Mouse (Mus musculus) spleen, adult 2 months (tissue): ENCODE results near the gene Rarres1. TPM values are rescaled to one million over a fixed set of nuclear protein-coding genes. Genes with fewer than 3 reads are reported as not detected.
A peak's percentile ranks its signal among the peaks of the same experiment; 100 is the strongest.

ENCODE experiments used
- DNase-seq, 2 experiments: peaks; one replicate each; pipeline versions ENCODE4 v3.0.0 to v3.0.0-alpha.2; 2012 to 2021; ENCODE audit warnings: low spot score in 2 of 2, low read depth in 1 of 2
- H3K27ac ChIP-seq: fragments of 200-500 bp; 2 replicates; pipeline ENCODE4 v1.5.1; 2012; ENCODE audit warnings: low read length, inconsistent platforms; ENCODE audit not compliant: insufficient read depth
- H3K27me3 ChIP-seq: fragments of 200-500 bp; 2 replicates; pipeline ENCODE4 v1.6.1; 2012; ENCODE audit warnings: mild to moderate bottlenecking, moderate library complexity, low read length, inconsistent platforms; ENCODE audit not compliant: control insufficient read depth, insufficient read depth
- H3K36me3 ChIP-seq: fragments of 200-500 bp; 2 replicates; pipeline ENCODE4 v1.6.1; 2012; ENCODE audit warnings: mild to moderate bottlenecking, low read length, inconsistent platforms; ENCODE audit not compliant: control insufficient read depth, insufficient read depth
- H3K4me1 ChIP-seq: fragments of 200-500 bp; 2 replicates; pipeline ENCODE4 v1.6.1; 2011; ENCODE audit warnings: inconsistent platforms; ENCODE audit not compliant: control insufficient read depth, insufficient read depth, insufficient read length
- H3K4me3 ChIP-seq: fragments of 200-500 bp; 2 replicates; pipeline ENCODE4 v1.5.1; 2011; ENCODE audit warnings: mild to moderate bottlenecking, inconsistent platforms; ENCODE audit not compliant: insufficient read depth, insufficient read length; ENCODE audit errors: extremely low read depth
- CTCF ChIP-seq: fragments of 200-500 bp; IDR thresholded peaks from 2 replicates; pipeline ENCODE4 v1.5.1; 2011; ENCODE audit warnings: mild to moderate bottlenecking, inconsistent platforms; ENCODE audit not compliant: insufficient read depth, insufficient read length, insufficient replicate concordance; ENCODE audit errors: extremely low read depth
- POLR2A ChIP-seq: fragments of 200-500 bp; IDR thresholded peaks from 2 replicates; pipeline ENCODE4 v1.6.1; 2011; ENCODE audit warnings: low read depth, low read length, inconsistent platforms
- WGBS: fragments of 180-500 bp; shearing (Covaris S2); methylation state at CpG from one replicate; pipeline ENCODE4 v1.1.7; 2018; 5-methylcytosine and 5-hydroxymethylcytosine counted together
- polyA plus RNA-seq: library from polyadenylated mRNA; depleted of rRNA; stranded (reverse); fragments of >200 nt; gene quantifications from 2 replicates; pipeline ENCODE4 v1.2.3, GENCODE M21; 2012

Rarres1 gene
- polyA plus RNA-seq, 1 experiment = 0.68 TPM

DNA sequence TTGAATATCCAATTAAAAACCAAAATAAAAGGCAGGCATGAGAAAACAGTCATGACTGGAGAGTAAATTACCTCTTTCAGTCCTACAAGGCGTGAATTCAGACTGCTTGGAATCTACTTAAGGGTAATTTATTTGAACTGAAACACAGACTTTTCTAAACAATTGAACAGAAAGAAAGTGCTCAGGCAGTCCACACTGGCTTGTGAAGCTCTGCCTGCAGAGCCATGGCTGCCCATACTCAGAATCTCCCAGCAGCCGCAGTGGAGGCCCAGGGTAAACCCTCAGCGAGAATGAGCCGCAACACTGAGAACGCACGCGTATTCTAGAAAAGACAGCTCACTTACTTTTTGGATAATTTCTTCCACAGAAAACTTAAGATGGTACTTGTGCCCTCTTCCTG is 53.3 kb downstream of the Rarres1 start:
- peaks cover 27% of the 10 kb centered on the region for H3K36me3 ChIP-seq
- WGBS = 95% methylated on average over 7 of the region's 7 CpGs

DNA sequence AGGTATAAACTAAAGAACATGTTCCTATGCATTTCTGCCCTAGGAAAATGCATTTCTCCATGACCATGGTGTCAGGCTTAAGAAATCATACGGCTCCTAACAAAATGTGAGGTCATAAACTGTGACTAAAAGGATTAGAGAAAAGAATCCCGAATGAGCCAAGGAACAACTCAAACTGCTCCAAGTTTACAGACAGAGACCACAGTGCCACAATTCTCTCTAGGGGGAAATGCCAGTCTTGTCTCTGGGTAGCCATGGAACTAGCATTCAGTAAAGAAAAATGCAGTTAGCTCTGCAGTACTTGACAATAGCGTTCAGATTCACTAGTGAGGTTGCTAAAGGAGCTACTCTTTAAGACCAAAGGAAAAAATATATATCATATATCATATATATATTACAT is 55.4 kb downstream of the Rarres1 start:
- DNase-seq = no peak
- Histone ChIP-seq H3K36me3 (peaks cover 38% of the 10 kb centered on the region), H3K4me3 (no peak overlapping the region), H3K27me3 (no peaks in the 10 kb centered on the region), H3K4me1 (no peaks in the 10 kb centered on the region; the same call in 1 of the 2 replicates), H3K27ac (no peak overlapping the region)
- TF ChIP-seq POLR2A (no peak), CTCF (no peak)
- 95% methylated on average over 3 of the region's 3 CpGs for WGBS

More for the DNA sequence above, 53.3 kb downstream of the Rarres1 start:
- H3K27me3 ChIP-seq = no peaks in the 10 kb centered on the region
- H3K27ac ChIP-seq = no peak overlapping the region
- H3K4me3 ChIP-seq = no peak overlapping the region
- no peaks in the 10 kb centered on the region; the same call in 1 of the 2 replicates for H3K4me1 ChIP-seq
- TF ChIP-seq POLR2A (no peak), CTCF (no peak)
- DNase-seq = no peak

DNA sequence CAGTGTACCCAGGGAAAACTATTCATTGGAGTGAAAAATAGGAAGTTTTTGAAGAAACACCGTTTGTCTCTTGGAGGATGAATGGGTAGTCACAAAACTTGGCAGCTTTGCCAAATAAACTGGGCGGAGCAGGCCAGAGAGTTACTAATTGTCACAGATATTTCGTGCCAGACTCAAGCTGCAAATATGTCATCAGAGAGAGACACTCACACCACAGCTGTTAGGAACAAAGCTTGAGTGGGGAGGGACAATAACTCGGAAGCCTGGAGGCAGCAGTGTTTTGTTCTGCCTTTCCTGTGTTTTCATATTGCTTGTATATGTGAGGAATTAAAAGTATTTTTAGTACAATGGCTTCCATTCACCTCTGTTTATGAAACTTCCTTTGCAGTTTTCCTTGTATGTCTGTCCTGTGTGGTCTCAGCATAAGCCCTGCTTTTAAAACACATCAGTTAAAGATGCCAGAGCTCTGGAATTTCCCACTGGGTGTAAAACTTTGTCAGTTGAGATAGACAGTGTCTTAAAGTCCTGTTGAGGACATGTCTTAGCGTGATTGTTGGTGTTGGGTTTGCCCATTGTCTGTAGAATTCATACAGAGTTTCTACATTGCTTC is 64.6 kb downstream of the Rarres1 start:
- Histone ChIP-seq H3K36me3 (peaks cover 29% of the 10 kb centered on the region), H3K4me1 (no peaks in the 10 kb centered on the region), H3K4me3 (no peak overlapping the region), H3K27me3 (no peaks in the 10 kb centered on the region), H3K27ac (no peak overlapping the region)
- TF ChIP-seq CTCF = no peak
- TF ChIP-seq POLR2A = no peak
- no peak for DNase-seq
- WGBS = 81% methylated on average over 5 of the region's 5 CpGs

DNA sequence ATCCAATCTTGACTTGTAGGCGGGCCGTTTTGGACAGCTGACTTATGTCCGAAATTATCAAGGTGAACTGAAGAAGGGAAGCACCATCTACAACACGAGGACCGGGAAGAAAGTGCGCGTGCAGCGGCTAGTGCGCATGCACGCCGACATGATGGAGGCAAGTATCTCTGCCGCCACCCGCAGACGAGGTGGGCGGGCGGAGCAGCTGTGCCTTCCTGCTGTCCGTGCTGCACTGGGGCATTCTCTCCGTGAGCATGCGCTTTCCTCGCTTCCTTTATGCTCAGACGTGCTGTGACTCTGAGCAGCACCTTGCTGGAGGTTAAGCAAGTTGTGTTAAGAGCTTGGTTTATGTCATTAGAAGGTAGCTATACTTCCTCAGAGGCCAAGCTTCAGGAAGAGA is 65.7 kb downstream of the Rarres1 start:
- no peaks in the 10 kb centered on the region for H3K27me3 ChIP-seq
- H3K4me1 ChIP-seq = no peaks in the 10 kb centered on the region
- DNase-seq = no peak
- H3K4me3 ChIP-seq = no peak overlapping the region
- peaks cover 33% of the 10 kb centered on the region for H3K36me3 ChIP-seq
- 95% methylated on average over 21 of the region's 21 CpGs for WGBS
- H3K27ac ChIP-seq = no peak overlapping the region
- no peak for TF ChIP-seq CTCF
- TF ChIP-seq POLR2A = no peak

DNA sequence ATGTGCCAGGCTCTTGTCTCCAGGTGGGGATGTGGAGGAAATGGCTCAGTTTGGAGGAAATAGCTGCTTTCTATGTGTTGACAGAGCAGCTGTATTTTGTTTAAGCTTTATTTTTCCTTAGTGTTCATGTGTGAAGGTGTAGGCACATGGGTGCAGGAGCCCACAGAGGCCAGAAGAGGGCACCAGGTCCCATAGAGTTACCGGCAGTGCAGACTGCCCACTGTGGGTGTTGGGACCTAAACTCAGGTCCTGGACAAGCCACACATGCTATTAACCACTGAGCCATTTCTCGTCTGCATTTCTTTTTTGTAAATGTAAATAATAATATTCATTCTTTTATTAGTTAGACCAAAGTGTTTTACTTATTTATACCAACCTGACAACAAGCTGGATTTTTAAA is 68.2 kb downstream of the Rarres1 start:
- Histone ChIP-seq H3K4me1 (no peaks in the 10 kb centered on the region), H3K27ac (no peak overlapping the region), H3K4me3 (no peak overlapping the region), H3K36me3 (peaks cover 35% of the 10 kb centered on the region), H3K27me3 (no peaks in the 10 kb centered on the region)
- TF ChIP-seq CTCF (0 out of 2 replicates have a peak, but pooled peaks have one; percentile 13), POLR2A (no peak)
- DNase-seq = no peak
- WGBS = 92% methylated on average over 2 of the region's 2 CpGs

DNA sequence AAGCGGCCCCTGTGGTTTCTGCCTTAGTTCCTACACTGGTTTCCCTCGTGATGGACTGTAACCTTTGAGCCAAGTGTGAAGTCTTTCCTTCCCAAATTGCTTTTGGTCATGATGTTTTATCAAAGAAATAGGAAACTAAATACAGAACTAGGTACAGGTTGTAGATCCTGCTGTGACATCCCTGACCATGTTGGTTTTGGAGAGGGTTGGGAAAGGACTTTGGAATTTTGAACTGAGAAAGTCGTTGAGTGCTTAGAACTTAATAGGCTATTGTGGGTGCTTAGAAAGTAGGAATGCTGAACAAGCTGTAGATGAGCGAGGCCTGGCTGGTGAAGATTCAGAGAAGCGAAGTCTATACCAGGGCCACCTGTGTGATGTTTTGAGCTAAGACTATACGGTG is 81.3 kb downstream of the Rarres1 start:
- peaks cover 3% of the 10 kb centered on the region; the same call in 1 of the 2 replicates for H3K4me1 ChIP-seq
- H3K4me3 ChIP-seq = no peak overlapping the region
- H3K27me3 ChIP-seq = no peaks in the 10 kb centered on the region
- TF ChIP-seq POLR2A = no peak
- peaks cover 24% of the 10 kb centered on the region for H3K36me3 ChIP-seq
- DNase-seq = no peak
- WGBS = 90% methylated on average over 6 of the region's 6 CpGs
- no peak overlapping the region for H3K27ac ChIP-seq

DNA sequence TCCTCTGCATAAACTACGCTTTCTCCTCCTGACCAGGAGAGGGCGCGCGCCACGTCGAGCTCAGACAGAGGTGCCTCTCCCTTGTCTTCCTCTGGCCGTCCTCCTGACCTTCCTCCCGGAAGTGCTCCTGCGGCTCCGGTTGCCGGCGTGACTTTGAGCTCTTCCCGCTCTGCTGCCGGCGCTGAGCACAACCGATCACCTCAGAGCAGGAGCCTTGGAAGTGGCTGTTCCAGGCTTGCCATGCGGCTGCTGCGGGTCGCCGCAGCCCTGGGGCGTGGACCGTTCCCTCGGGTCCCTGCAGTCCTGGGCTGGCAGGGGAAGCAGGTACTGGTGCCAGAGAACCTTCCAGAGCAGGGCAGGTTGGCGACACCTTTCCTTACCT is 85.3 kb downstream of the Rarres1 start, which contains the start of gene Gfm1:
Gfm1 (plus strand) TSS at position 98 of the 382 bp plus-strand sequence.
- Histone ChIP-seq H3K4me3 (peak within 1 kb of the TSS; percentile 79), H3K27ac (no peak within 1 kb of the TSS), H3K4me1 (peaks cover 3% of the 10 kb centered on the region; the same call in 1 of the 2 replicates), H3K36me3 (peaks cover 7% of the 10 kb centered on the region; the same call in 1 of the 2 replicates), H3K27me3 (no peaks in the 10 kb centered on the region)
- under 1% methylated on average over 24 of the region's 24 CpGs for WGBS
- no peak for TF ChIP-seq POLR2A
- peak; percentile 97 for TF ChIP-seq CTCF
- peak; percentile 64 to 85 for DNase-seq
